Mouse (Mus musculus) central nervous system, embryonic 11.5 days (tissue): ENCODE measurements around the gene Ube2f. TPM values are rescaled to one million over a fixed set of nuclear protein-coding genes. Genes with fewer than 3 reads are reported as not detected.

Source experiments
- polyA plus RNA-seq: library from polyadenylated mRNA; depleted of rRNA; stranded (reverse); fragments of >200 nt; gene quantifications from 2 replicates; pipeline ENCODE4 v1.2.3, GENCODE M21; 2012; rRNA removed

Ube2f gene
- polyA plus RNA-seq, result 61.8 and 64.3 TPM in 2 replicates

GRCm38 (mm10) chr1:91249564-91250414, at the start of gene Ube2f:
Gene Ube2f (plus strand): TSS chr1:91250304.

GRCm38 (mm10) chr1:91297799-91298744, 48.0 kb downstream of the Ube2f start, which contains the start of gene Scly:
Gene Scly (plus strand): TSS chr1:91298338.

GRCm38 (mm10) chr1:91321760-91322438, 71.8 kb downstream of the Ube2f start, which contains the start of gene Espnl:
Gene Espnl (plus strand): TSS chr1:91322075.

Other genes with a start within 250 kb of the Ube2f start
- gene Rbm44, start 105.2 kb upstream of the Ube2f start, polyA plus RNA-seq, result 0.43 and 0.78 TPM in 2 replicates
- 0.56 and 1.3 TPM in 2 replicates for gene Ramp1, start 70.5 kb upstream of the Ube2f start, polyA plus RNA-seq
- gene Scly, start 48.0 kb downstream of the Ube2f start, polyA plus RNA-seq, result 13.1 and 13.7 TPM in 2 replicates
- gene Espnl, start 71.8 kb downstream of the Ube2f start, polyA plus RNA-seq, result 0.10 and 0.12 TPM in 2 replicates
- 0.54 and 1.5 TPM in 2 replicates for gene Klhl30, start 100.7 kb downstream of the Ube2f start, polyA plus RNA-seq
- gene Erfe, start 116.1 kb downstream of the Ube2f start, polyA plus RNA-seq, result 0.65 and 0.92 TPM in 2 replicates
- 157 and 224 TPM in 2 replicates for gene Ilkap, start 148.5 kb downstream of the Ube2f start, polyA plus RNA-seq
- 157 and 243 TPM in 2 replicates for gene Hes6, start 163.7 kb downstream of the Ube2f start, polyA plus RNA-seq
- gene Per2, start 209.0 kb downstream of the Ube2f start, polyA plus RNA-seq, result 3.4 and 3.8 TPM in 2 replicates
- 20.6 and 29.5 TPM in 2 replicates for gene Traf3ip1, start 244.3 kb downstream of the Ube2f start, polyA plus RNA-seq